Mouse (Mus musculus): Measurements from ENCODE around the gene Notch2. TPM values are rescaled to one million over a fixed set of nuclear protein-coding genes. Genes with fewer than 3 reads are reported as not detected.

Notch2 gene
- total and polyA plus RNA-seq, 3 experiments: 3.3 to 11.3 (median 11.1) TPM

- no peak for DNase-seq (ENCODE audit: extremely low read depth)
- peaks cover 12 to 64% of the 10 kb centered on the region in 2 experiments for H3K36me3 ChIP-seq (replicated peaks in 1 of 2; ENCODE audit: control insufficient read depth in 1 of 2, insufficient read depth in 1 of 2, low read length in 1 of 2)
Observed at GRCm38 (mm10) chr3:98080630-98081029, 67.3 kb downstream of the Notch2 start.

GRCm38 (mm10) chr3:98082188-98082587 is 68.9 kb downstream of the Notch2 start:
- no peak overlapping the region for H3K4me2 ChIP-seq (ENCODE audit: insufficient read depth, low read depth, poor library complexity, severe bottlenecking)
- no peak overlapping the region for H3K27ac ChIP-seq (ENCODE audit: insufficient read depth, low read depth)
- no peak for DNase-seq (ENCODE audit: extremely low read depth)
- in situ Hi-C loops (cut with MboI; ENCODE audit: low pct_ligation_motif_present, low pct_unique_long_range_greater_than_20kb, low sequenced_read_pairs) (no loop called here), dilution Hi-C loops (cut with MboI; ENCODE audit: extremely low pct_ligation_motif_present, extremely low pct_unique_long_range_greater_than_20kb, low sequenced_read_pairs) (no loop called here)
- no peak overlapping the region for H3K4me3 ChIP-seq (replicated peaks in 1 of 3; ENCODE audit: low read depth in 2 of 3, low read length in 2 of 3, poor library complexity in 1 of 3)
- H3K9ac ChIP-seq (ENCODE audit: insufficient read depth, low read depth): no peak overlapping the region
- peaks cover 12 to 62% of the 10 kb centered on the region in 2 experiments for H3K36me3 ChIP-seq (replicated peaks in 1 of 2; ENCODE audit: control insufficient read depth in 1 of 2, insufficient read depth in 1 of 2, low read length in 1 of 2)
- H3K9me3 ChIP-seq (replicated peaks; ENCODE audit: low read length): no peaks in the 10 kb centered on the region
- H3K4me1 ChIP-seq (ENCODE audit: control insufficient read depth in 1 of 2, insufficient read depth in 2 of 2): peaks cover 11 to 42% of the 10 kb centered on the region in 2 experiments; a peak in 3 of 4 replicates
- H3K27me3 ChIP-seq (replicated peaks): no peaks in the 10 kb centered on the region
- no peaks in the 10 kb centered on the region for H3K79me2 ChIP-seq (replicated peaks; ENCODE audit: control insufficient read depth, extremely low read depth, insufficient read depth, poor library complexity, severe bottlenecking)
- TF ChIP-seq CHD1 (IDR thresholded peaks at IDR 0.05; ENCODE audit: low read depth, low read length): no peak

More at GRCm38 (mm10) chr3:98080630-98081029, 67.3 kb downstream of the Notch2 start:
- H3K9ac ChIP-seq (ENCODE audit: insufficient read depth, low read depth): no peak overlapping the region
- dilution Hi-C loops (cut with MboI; ENCODE audit: extremely low pct_ligation_motif_present, extremely low pct_unique_long_range_greater_than_20kb, low sequenced_read_pairs): no loop called here
- no peak overlapping the region for H3K4me3 ChIP-seq (replicated peaks in 1 of 3; ENCODE audit: low read depth in 2 of 3, low read length in 2 of 3, poor library complexity in 1 of 3)
- H3K27me3 ChIP-seq (replicated peaks): no peaks in the 10 kb centered on the region
- no peak overlapping the region for H3K4me2 ChIP-seq (ENCODE audit: insufficient read depth, low read depth, poor library complexity, severe bottlenecking)
- H3K4me1 ChIP-seq (ENCODE audit: control insufficient read depth in 1 of 2, insufficient read depth in 2 of 2): peaks cover 8 to 26% of the 10 kb centered on the region in 2 experiments; a peak in 2 of 4 replicates
- TF ChIP-seq RAD21 (IDR thresholded peaks at IDR 0.05; ENCODE audit: low read depth, low read length) (no peak), MAX (IDR thresholded peaks at IDR 0.05; ENCODE audit: low read length) (no peak), RCOR1 (conservative IDR thresholded peaks at IDR 0.05; ENCODE audit: low read depth, low read length) (no peak), MEF2A (IDR thresholded peaks at IDR 0.05; ENCODE audit: borderline replicate concordance, low read depth, low read length) (no peak), CTCF (conservative IDR thresholded peaks at IDR 0.05 in 1 of 2, IDR thresholded peaks at IDR 0.05 in 1 of 2; ENCODE audit: low read depth in 2 of 2, low read length in 2 of 2) (no peak)
- in situ Hi-C loops (cut with MboI; ENCODE audit: low pct_ligation_motif_present, low pct_unique_long_range_greater_than_20kb, low sequenced_read_pairs): no loop called here
- H3K79me2 ChIP-seq (replicated peaks; ENCODE audit: control insufficient read depth, extremely low read depth, insufficient read depth, poor library complexity, severe bottlenecking): no peaks in the 10 kb centered on the region
- no peaks in the 10 kb centered on the region for H3K9me3 ChIP-seq (replicated peaks; ENCODE audit: low read length)
- H3K27ac ChIP-seq (ENCODE audit: insufficient read depth, low read depth): no peak overlapping the region

- Histone ChIP-seq H3K4me3 (replicated peaks in 1 of 3; ENCODE audit: low read depth in 2 of 3, low read length in 2 of 3, poor library complexity in 1 of 3) (no peak overlapping the region), H3K27me3 (replicated peaks) (no peaks in the 10 kb centered on the region), H3K79me2 (replicated peaks; ENCODE audit: control insufficient read depth, extremely low read depth, insufficient read depth, poor library complexity, severe bottlenecking) (no peaks in the 10 kb centered on the region), H3K9me3 (replicated peaks; ENCODE audit: low read length) (no peaks in the 10 kb centered on the region), H3K27ac (ENCODE audit: insufficient read depth, low read depth) (no peak overlapping the region), H3K4me1 (ENCODE audit: control insufficient read depth in 1 of 2, insufficient read depth in 2 of 2) (peaks cover 11 to 46% of the 10 kb centered on the region in 2 experiments; a peak in 3 of 4 replicates), H3K36me3 (replicated peaks in 1 of 2; ENCODE audit: control insufficient read depth in 1 of 2, insufficient read depth in 1 of 2, low read length in 1 of 2) (peaks cover 11 to 61% of the 10 kb centered on the region in 2 experiments), H3K9ac (ENCODE audit: insufficient read depth, low read depth) (no peak overlapping the region), H3K4me2 (ENCODE audit: insufficient read depth, low read depth, poor library complexity, severe bottlenecking) (no peak overlapping the region)
- no peak for TF ChIP-seq CTCF (conservative IDR thresholded peaks at IDR 0.05 in 1 of 2, IDR thresholded peaks at IDR 0.05 in 1 of 2; ENCODE audit: low read depth in 2 of 2, low read length in 2 of 2)
- TF ChIP-seq EP300 (IDR thresholded peaks at IDR 0.05; ENCODE audit: low read length): no peak
- TF ChIP-seq E2F4 (IDR thresholded peaks at IDR 0.05; ENCODE audit: insufficient replicate concordance, low read depth, low read length): no peak
- no peak for TF ChIP-seq RCOR1 (conservative IDR thresholded peaks at IDR 0.05; ENCODE audit: low read depth, low read length)
- TF ChIP-seq POLR2AphosphoS2 (IDR thresholded peaks at IDR 0.05; ENCODE audit: low read depth, low read length): no peak
- TF ChIP-seq MAZ (IDR thresholded peaks at IDR 0.05; ENCODE audit: low read depth, low read length): no peak
- no peak for TF ChIP-seq PAX5 (IDR thresholded peaks at IDR 0.05; ENCODE audit: low read length)
- TF ChIP-seq USF1 (IDR thresholded peaks at IDR 0.05; ENCODE audit: low read depth, low read length): no peak
- no peak for TF ChIP-seq USF2 (conservative IDR thresholded peaks at IDR 0.05; ENCODE audit: low read depth, low read length)
- dilution Hi-C loops (cut with MboI; ENCODE audit: extremely low pct_ligation_motif_present, extremely low pct_unique_long_range_greater_than_20kb, low sequenced_read_pairs): no loop called here
- in situ Hi-C loops (cut with MboI; ENCODE audit: low pct_ligation_motif_present, low pct_unique_long_range_greater_than_20kb, low sequenced_read_pairs): no loop called here
- no peak for DNase-seq (ENCODE audit: extremely low read depth)
Observed at GRCm38 (mm10) chr3:98082972-98083371, 69.6 kb downstream of the Notch2 start.

All from CH12.LX (cell line).